Mouse (Mus musculus): ENCODE results near the gene Ppfia4. TPM values are rescaled to one million over a fixed set of nuclear protein-coding genes. Genes with fewer than 3 reads are reported as not detected.
"Not testable (repeated sequence)": the region's sequence is repeated elsewhere in the genome, so short reads cannot be mapped to it uniquely, and the experiment has no call there.

Ppfia4 gene
- polyA plus RNA-seq, 1 experiment from 2014 or later = 3.0 TPM

DNA sequence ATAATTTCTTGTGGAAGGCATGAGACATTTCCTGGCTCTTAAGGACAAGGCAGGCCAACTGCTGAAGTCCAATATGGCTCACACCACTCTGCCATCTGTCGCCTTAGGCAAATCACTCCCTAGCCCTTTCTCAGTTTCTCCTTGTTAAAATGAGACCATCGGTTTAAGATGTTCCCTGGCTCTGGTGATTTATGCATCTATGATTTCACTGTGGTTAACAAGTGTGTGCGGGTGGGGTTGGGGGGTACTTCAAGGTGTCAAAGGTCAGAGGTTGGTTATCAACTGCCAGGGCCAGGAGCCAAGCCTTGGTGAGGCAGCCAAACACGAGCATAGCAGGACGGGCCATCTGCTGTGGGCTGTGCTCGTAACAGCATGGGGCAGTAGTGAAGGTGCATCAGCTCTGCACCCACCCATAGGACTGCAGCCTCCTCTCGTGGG is 58.2 kb downstream of the Ppfia4 start:
- H3K4me1 ChIP-seq = peaks cover 16% of the 10 kb centered on the region
- no peak for ATAC-seq (replicated peaks; ENCODE audit: low FRiP score)
- H3K36me3 ChIP-seq = no peaks in the 10 kb centered on the region
- H3K9me3 ChIP-seq (replicated peaks) = no peaks in the 10 kb centered on the region
- no peak overlapping the region for H3K27ac ChIP-seq
- H3K27me3 ChIP-seq = no peaks in the 10 kb centered on the region
- WGBS = 43% methylated on average over 7 of the region's 7 CpGs
- no peak overlapping the region for H3K9ac ChIP-seq
- no peak overlapping the region for H3K4me2 ChIP-seq
- H3K4me3 ChIP-seq (replicated peaks) = no peak overlapping the region

DNA sequence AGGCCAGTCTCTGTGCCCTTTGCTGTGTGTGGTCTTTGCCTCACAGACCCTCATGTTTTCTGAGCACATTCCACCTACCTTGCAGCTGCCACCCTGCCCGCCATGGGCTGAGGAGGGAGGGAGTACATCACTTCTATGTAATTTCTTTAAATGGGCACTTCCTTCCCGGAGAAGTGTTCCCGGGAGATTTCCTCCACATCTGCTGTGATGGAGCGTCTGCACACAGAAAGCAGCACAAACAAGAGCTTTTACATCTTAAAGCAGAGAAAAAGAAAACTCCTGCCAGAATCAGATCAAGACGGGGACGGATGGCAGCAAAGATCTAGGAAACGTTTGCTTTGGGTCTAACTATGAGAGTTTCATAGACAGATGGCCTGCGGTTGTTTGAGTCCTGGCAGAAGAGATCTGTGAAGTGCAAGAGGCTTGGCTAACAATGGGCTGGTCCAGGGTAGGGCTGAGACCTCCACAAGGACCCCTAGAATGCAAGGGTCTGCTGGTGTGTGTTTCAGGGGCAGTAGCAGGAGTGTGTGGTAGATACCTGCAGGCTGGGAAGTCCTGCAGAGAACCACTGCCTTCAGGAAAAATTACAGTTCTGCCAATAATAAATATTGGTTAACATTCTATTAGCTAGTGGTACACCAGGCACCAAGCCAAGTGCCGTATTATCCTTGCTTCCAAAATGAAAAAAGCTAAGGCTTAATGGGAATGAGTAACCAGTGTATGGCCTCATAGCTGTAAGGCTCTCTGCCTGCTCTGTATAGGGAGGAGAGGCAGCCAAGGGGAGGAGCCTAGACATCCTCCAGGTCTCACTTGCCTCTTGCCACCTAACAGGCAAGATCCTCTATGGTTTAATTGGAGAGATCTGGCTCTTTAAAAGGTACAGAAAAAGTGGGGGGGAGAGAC is 59.0 kb downstream of the Ppfia4 start:
- Histone ChIP-seq H3K4me2 (no peak overlapping the region), H3K4me3 (replicated peaks) (no peak overlapping the region), H3K36me3 (no peaks in the 10 kb centered on the region), H3K27me3 (no peaks in the 10 kb centered on the region), H3K27ac (no peak overlapping the region), H3K9ac (no peak overlapping the region), H3K9me3 (replicated peaks) (no peaks in the 10 kb centered on the region), H3K4me1 (peaks cover 16% of the 10 kb centered on the region)
- WGBS = 55% methylated on average over 9 of the region's 9 CpGs
- no peak for ATAC-seq (replicated peaks; ENCODE audit: low FRiP score)

DNA sequence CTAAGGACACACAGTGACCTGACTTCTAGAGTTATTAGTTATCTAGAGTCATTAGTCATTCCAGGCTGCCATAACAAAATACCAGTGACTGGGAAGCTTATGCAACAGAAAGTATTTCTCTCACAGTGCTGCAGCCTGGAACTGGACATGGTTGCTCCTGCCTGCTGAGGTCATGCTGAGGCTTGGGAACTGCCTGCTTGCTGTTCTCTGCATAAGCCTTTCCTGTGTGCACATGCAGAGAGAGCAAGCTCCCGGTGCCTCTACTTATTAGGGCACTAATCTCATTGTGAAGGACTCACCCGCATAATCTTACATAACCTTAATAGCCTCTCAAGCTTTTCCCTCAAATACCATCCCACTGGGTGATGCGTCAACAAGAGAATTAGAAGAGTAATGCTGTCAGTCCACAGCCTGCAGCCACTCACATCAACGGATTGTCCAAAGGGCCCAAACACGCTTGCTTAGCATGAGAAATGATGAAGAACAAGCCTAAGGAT is 59.9 kb downstream of the Ppfia4 start:
- no peak overlapping the region for H3K4me2 ChIP-seq
- no peaks in the 10 kb centered on the region for H3K36me3 ChIP-seq
- H3K27ac ChIP-seq = no peak overlapping the region
- H3K4me3 ChIP-seq (replicated peaks) = no peak overlapping the region
- no peaks in the 10 kb centered on the region for H3K9me3 ChIP-seq (replicated peaks)
- no peak overlapping the region for H3K9ac ChIP-seq
- H3K4me1 ChIP-seq = peaks cover 16% of the 10 kb centered on the region
- 87% methylated on average over 5 of the region's 5 CpGs for WGBS
- no peaks in the 10 kb centered on the region for H3K27me3 ChIP-seq
- ATAC-seq (replicated peaks; ENCODE audit: low FRiP score) = no peak

DNA sequence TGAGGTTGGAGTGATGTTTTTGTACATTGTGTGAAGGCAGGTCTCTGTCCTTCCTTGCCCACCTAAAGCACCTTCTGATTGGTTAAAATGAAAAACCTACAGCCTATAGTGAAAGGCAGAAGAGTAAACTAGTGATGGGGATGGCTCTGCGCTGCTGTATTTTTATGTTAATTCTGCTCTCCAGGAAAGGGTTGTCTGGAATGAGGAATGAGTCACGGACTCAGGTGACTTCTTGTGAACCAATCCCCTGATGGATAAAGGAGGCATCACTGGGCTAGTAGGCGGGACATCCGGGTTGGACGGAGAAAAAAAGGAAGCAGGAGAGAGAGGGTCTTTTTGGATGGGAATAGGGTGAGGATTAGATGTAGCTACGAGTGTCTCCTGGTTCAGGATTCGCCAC is 62.7 kb downstream of the Ppfia4 start:
- no peak overlapping the region for H3K4me3 ChIP-seq (replicated peaks)
- no peak for ATAC-seq (replicated peaks; ENCODE audit: low FRiP score)
- WGBS = 78% methylated on average over 7 of the region's 7 CpGs

DNA sequence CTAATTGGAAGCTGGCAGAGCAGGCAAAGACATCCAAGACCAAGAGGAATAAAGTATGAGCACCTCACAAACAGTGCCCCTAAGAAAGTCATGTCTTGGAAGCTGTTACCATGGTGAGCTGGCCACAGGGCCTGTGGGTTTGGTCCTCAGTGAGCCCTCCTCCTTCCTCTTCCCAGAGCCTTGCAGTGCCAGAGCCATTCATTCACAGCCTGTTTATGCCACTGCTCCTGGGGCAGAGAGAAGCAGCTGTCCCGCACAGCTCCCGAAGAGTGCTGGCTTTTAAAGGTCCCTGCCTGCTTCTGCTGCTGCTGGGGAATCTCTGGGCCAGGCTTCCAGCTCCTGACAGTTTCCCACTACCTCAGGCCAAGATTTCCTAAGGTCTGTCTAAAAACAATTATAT is 66.9 kb downstream of the Ppfia4 start:
- 33% methylated on average over 2 of the region's 2 CpGs for WGBS
- no peaks in the 10 kb centered on the region for H3K4me1 ChIP-seq
- H3K27me3 ChIP-seq = no peaks in the 10 kb centered on the region
- H3K27ac ChIP-seq = no peak overlapping the region
- no peak overlapping the region for H3K4me3 ChIP-seq (replicated peaks)
- ATAC-seq (replicated peaks; ENCODE audit: low FRiP score) = no peak
- 0 out of 2 replicates have a peak, but pooled peaks cover 4% of the 10 kb centered on the region for H3K9me3 ChIP-seq (replicated peaks)
- no peak overlapping the region for H3K9ac ChIP-seq
- H3K36me3 ChIP-seq = no peaks in the 10 kb centered on the region
- no peak overlapping the region for H3K4me2 ChIP-seq

More for the DNA sequence above, 62.7 kb downstream of the Ppfia4 start:
- H3K27me3 ChIP-seq = no peaks in the 10 kb centered on the region
- 0 out of 2 replicates have a peak, but pooled peaks cover 6% of the 10 kb centered on the region for H3K4me1 ChIP-seq
- H3K9me3 ChIP-seq (replicated peaks) = no peaks in the 10 kb centered on the region
- H3K27ac ChIP-seq = no peak overlapping the region
- no peak overlapping the region for H3K9ac ChIP-seq
- no peak overlapping the region for H3K4me2 ChIP-seq
- no peaks in the 10 kb centered on the region for H3K36me3 ChIP-seq

DNA sequence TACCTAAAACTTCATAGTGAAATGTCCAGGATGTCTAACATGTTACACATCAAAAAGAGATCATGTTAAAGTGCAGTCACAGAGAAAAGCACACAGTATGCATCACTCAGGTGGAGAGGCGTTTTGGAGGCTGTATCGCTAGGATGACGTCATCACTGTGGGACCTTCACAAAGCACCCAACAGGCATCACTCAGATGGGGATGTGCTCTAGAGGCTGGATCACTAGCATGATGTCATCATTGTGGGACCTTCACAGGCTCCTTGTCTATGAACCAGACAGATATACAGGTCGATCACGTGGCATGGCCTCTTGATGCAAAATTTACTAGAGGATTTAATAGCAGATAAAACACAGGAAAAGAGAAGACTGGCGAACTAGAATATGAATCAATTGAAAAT is 68.4 kb downstream of the Ppfia4 start:
- no peak overlapping the region for H3K4me3 ChIP-seq (replicated peaks)
- no peak overlapping the region for H3K9ac ChIP-seq
- H3K4me2 ChIP-seq = no peak overlapping the region
- H3K27me3 ChIP-seq = no peaks in the 10 kb centered on the region
- peaks cover 7% of the 10 kb centered on the region; the same call in 1 of the 2 replicates for H3K9me3 ChIP-seq (replicated peaks)
- H3K4me1 ChIP-seq = no peaks in the 10 kb centered on the region
- WGBS = 92% methylated on average over 6 of the region's 6 CpGs
- H3K36me3 ChIP-seq = no peaks in the 10 kb centered on the region
- no peak for ATAC-seq (replicated peaks; ENCODE audit: low FRiP score)
- H3K27ac ChIP-seq = no peak overlapping the region

DNA sequence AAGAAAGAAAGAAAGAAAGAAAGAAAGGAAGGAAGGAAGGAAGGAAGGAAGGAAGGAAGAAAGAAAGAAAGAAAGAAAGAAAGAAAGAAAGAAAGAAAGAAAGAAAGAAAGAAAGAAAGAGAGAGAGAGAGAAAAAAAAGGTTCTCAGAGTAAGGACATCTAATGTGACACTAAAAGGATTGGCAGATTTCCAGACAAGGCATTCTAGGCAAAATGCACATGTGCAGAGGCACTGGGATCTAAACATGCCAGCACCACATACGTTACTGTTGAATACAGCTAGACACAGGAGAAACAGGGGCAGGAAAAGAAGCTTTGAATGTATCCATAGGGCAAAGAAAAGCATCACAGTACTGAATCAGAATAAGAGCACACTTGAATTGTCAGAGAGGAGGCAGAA is 83.0 kb downstream of the Ppfia4 start:
- H3K4me2 ChIP-seq; H3K9me3 ChIP-seq (replicated peaks); H3K36me3 ChIP-seq; H3K4me3 ChIP-seq (replicated peaks); H3K9ac ChIP-seq; H3K27ac ChIP-seq; H3K27me3 ChIP-seq; ATAC-seq (replicated peaks; ENCODE audit: low FRiP score); H3K4me1 ChIP-seq: not testable (repeated sequence)
- 81% methylated on average over 1 of the region's 1 CpGs for WGBS

Other genes starting within 250 kb of the Ppfia4 start
- gene Chit1, start 221.7 kb downstream of the Ppfia4 start, polyA plus RNA-seq (2015; fragmentation: Nextera tagmentation; extraction: Ambion mirVana) = 0.30 and 0.31 TPM in 2 replicates
- gene Chil1, start 150.8 kb downstream of the Ppfia4 start, polyA plus RNA-seq (2015; fragmentation: Nextera tagmentation; extraction: Ambion mirVana) = 1.7 and 2.2 TPM in 2 replicates
- gene Mybph, start 139.5 kb downstream of the Ppfia4 start, polyA plus RNA-seq (2015; fragmentation: Nextera tagmentation; extraction: Ambion mirVana) = 6.1 and 9.3 TPM in 2 replicates
- gene Adora1, start 97.5 kb downstream of the Ppfia4 start, polyA plus RNA-seq (2015; fragmentation: Nextera tagmentation; extraction: Ambion mirVana) = 7.7 and 8.2 TPM in 2 replicates
- 13.1 and 19.9 TPM in 2 replicates for gene Myog, start 42.9 kb downstream of the Ppfia4 start, polyA plus RNA-seq (2015; fragmentation: Nextera tagmentation; extraction: Ambion mirVana)
- 79.0 and 80.9 TPM in 2 replicates for gene Tmem183a, start 29.1 kb upstream of the Ppfia4 start, polyA plus RNA-seq (2015; fragmentation: Nextera tagmentation; extraction: Ambion mirVana)
- gene 4933406M09Rik, start 53.0 kb upstream of the Ppfia4 start, polyA plus RNA-seq (2015; fragmentation: Nextera tagmentation; extraction: Ambion mirVana) = 0.09 TPM in 1 of 2 replicates, not detected in the other
- 35.6 and 38.1 TPM in 2 replicates for gene Cyb5r1, start 72.6 kb upstream of the Ppfia4 start, polyA plus RNA-seq (2015; fragmentation: Nextera tagmentation; extraction: Ambion mirVana)
- 88.0 and 91.1 TPM in 2 replicates for gene Adipor1, start 82.5 kb upstream of the Ppfia4 start, polyA plus RNA-seq (2015; fragmentation: Nextera tagmentation; extraction: Ambion mirVana)
- 31.3 and 32.6 TPM in 2 replicates for gene Klhl12, start 122.6 kb upstream of the Ppfia4 start, polyA plus RNA-seq (2015; fragmentation: Nextera tagmentation; extraction: Ambion mirVana)
- 43.6 and 44.3 TPM in 2 replicates for gene Rabif, start 161.7 kb upstream of the Ppfia4 start, polyA plus RNA-seq (2015; fragmentation: Nextera tagmentation; extraction: Ambion mirVana)
- gene Mgat4e, start 216.8 kb upstream of the Ppfia4 start, polyA plus RNA-seq (2015; fragmentation: Nextera tagmentation; extraction: Ambion mirVana) = not detected in 2 replicates
- gene Kdm5b, start 227.2 kb upstream of the Ppfia4 start, polyA plus RNA-seq (2015; fragmentation: Nextera tagmentation; extraction: Ambion mirVana) = 54.2 and 56.2 TPM in 2 replicates